Mouse (Mus musculus): ENCODE measurements around the gene Gm45716. TPM values are rescaled to one million over a fixed set of nuclear protein-coding genes. Genes with fewer than 3 reads are reported as not detected.
A peak's percentile ranks its signal among the peaks of the same experiment; 100 is the strongest.

Gene Gm45716
- total RNA-seq (2021), result 1 to 10 TPM; 3.9 to 4.9 TPM
- long read RNA-seq, experiment 1, partial matches to known transcripts, result 7 of 7 reads
- long read RNA-seq, experiment 1, other reads (novel, unspliced or antisense), result 0 of 7 reads
- long read RNA-seq, experiment 2, partial matches to known transcripts, result 4 of 4 reads
- long read RNA-seq, experiment 2, other reads (novel, unspliced or antisense), result 0 of 4 reads

DNA sequence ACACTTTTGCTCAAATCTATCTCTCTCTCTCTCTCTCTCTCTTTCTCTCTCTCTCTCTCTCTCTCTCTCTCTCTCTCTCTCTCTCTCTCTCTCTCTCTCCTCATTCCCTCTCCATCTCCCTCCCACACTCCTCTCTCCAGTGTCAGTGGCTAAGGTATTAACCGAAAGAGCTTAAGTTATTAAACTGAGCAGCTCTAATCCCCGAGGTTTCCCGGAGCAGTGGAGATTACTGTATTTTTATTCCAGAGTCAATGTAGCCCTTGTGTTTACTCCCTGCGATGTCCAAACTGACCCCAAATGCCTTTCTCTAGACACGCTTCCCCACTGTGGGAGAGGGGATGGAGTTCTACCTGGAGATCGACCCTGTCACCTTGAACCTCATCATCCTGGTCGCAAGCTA lies at the start of gene Gm45716:
TSS of gene Gm45716 (plus strand) at position 243 of the 400 bp plus-strand sequence.
- no peak for DNase-seq (ENCODE audit: low spot score in 2 of 2)

GRCm38 (mm10) chr11:90142393-90142792 lies 45.1 kb upstream of the Gm45716 start:
- peak in 1 of 2 experiments; percentile 18 for DNase-seq (ENCODE audit: low spot score in 2 of 2)

DNA sequence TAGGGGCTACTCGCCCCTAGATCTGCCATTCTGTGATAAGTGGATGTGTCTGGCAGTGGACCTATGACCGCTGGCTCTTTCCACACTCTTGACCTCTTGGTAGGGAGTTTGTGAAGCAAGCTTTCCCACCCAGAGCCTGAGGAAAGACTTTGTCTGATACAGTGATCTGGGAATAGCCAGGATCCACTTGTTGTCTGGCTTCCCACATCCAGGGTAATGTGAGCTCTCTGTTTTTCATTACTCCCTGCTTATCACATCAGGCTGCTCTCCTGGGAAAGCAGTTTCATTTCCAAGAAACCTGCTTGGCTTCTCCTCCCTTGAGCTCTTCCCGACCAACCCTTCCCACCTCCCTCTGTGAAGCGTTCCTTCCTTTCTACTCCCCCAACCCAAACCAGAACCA lies 44.5 kb upstream of the Gm45716 start:
- no peak for DNase-seq (ENCODE audit: low spot score in 2 of 2)

DNA sequence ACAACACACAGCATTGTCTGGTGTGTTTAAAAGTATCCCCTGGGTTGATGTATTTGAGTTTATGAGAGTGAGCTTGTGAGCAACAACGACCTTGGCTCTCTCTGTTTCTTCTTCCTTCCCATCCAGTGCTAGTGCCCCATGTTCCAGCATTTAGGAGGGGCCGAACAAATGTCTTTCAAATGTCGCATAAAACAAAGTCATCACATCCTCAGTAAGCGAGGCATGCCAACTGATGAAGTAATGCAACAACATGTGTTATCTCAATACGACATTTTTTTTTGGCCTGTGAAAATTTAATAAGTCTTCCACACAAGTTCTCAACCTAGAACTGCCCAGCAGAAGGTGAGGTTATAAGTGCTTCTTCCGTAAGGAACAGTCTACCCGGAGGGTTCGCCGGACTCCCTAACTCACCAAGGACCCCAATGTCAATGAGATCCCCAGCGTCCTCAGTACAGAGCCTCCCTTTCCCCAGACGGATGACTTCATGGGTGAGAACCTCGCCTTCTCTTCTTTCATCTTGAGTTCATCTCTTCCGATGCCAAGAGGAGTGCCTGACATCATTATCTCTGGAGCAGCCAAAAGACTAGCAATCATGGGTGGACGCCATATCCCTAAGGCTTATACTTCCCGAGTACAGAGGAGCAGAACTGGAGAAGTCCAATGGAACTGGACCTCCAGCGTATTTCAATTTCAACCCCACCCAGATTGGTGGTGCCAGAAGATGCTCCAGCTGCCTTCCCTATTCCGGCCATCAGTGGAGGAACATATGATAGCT lies 41.2 kb upstream of the Gm45716 start:
- no peak for DNase-seq (ENCODE audit: low spot score in 2 of 2)

DNA sequence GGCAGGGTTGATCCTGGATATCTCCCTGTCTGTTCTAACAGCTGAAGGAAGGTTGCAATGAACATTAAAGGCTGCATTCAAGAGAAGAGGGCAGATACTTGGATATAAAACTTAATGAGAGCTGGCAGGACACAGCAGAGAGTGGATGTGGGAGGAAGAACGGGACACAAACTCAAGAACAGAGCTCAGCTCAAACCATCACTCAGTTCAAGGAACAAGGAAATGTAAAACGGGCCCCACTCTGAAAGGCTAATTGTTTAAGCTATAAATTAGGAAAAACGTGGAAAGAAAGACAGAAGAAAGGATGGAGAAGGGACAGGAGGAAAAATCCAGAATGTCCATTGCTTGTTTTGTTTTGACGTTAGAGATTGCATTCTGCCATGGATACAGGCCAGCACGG lies 32.4 kb upstream of the Gm45716 start:
- no peak for DNase-seq (ENCODE audit: low spot score in 2 of 2)

GRCm38 (mm10) chr11:90155466-90155865 lies 32.0 kb upstream of the Gm45716 start:
- no peak for DNase-seq (ENCODE audit: low spot score in 2 of 2)

DNA sequence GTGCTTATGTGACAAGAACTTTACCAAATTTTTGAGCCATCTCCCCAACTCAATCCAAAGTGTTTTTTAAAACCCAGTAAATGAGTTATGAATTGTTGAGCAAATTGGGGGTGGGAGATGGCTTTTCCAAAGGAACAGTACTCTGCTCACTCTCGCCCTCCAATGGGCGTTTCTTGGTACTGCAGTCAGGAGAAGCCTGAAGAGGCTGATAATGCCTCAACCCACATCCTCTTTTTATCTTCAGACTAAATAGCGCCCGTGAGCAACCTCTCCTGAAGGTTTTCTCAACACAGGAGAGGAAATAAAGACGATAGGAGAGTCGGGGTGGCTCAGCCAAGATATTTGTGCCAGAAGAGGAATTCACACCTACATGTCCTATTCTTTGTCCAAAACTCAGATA lies 19.7 kb upstream of the Gm45716 start:
- no peak for DNase-seq (ENCODE audit: low spot score in 2 of 2)

DNA sequence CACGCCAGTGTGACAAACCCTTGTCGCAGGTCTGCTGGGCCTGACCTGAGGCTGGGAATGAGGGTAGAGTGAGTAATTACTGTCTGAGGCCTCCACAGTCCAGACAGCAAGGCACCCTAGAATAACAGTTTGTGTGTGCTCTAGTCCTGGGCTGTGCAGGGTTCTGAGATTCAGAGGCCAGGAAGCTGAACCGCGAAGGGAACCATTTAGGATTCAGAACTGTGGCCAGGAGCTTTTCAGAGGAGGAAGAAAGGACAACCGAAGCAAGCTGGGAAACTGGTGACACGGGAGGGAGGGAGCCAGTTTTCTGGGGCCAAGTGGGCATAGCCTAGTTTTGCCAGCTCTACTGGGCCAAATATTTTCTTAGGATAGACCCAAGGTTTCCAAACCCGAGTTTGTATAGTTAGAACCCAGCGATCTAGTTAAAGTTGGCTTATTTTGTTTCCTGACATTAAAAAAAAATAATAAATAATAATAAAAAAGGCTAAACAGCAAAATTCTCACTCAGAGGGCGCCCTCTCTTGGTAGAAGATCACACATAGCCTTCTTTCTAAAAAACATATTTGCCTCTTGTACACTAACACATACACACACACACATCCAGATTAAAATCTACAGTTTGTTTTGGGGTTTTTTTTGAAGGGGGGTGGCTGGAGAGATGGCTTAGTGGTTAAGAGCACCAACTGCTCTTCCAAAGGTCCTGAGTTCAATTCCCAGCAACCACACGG lies 19.0 kb upstream of the Gm45716 start:
- DNase-seq (ENCODE audit: low spot score in 2 of 2), result no peak

DNA sequence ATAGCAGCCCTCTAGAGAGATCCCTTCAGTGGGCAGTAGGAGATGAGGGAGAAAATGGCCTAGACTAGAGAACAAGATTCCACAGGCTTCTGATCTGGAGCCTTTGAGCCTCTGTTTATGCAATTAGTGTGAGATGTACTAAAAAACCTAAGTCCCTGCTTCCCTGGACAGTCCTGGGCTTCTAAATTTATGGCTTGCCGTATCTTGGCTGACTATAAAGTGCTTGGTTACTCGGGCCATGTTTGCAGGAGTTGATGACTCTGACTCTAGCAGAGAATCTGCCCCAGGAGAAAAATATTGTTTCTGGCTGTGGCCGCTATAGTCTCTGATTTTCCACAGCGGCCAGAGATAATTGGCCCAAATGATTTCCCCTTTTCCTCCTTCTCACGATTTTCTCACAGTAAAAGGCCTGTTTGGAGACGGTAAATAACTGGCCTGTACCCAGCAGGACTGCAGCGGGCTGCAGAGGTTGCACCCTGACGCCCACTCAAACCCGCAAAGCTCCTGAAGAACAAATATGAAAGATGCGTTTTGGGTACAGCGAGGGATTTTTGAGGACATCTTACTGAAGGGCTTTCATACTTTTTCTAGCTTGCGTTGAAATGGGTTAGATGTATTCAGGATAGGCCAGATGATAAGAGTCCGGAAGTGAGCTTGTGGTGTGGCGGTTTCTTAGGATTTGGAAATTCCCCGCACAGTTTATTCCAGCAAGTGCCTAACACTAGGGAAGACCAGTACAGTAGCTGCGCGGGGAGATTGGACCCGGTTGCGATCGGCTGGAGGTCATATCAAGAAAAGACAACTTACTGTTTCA lies 18.1 kb upstream of the Gm45716 start:
- no peak for DNase-seq (ENCODE audit: low spot score in 2 of 2)

DNA sequence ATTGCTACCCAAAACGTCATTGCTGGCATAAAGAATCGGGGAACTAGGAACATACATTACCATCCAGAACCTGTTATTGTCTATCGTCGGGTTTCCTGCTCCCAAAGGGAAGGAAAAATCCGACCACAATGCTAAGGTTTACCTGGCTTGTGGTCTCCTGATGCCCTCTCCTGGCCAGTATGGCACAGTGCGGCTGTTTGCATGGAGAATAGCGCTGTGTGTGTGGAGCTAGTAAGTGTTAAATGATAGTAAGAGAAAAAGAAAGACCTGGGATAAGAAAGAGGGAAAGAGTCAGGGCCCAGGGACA lies 17.5 kb upstream of the Gm45716 start:
- DNase-seq (ENCODE audit: low spot score in 2 of 2), result no peak

DNA sequence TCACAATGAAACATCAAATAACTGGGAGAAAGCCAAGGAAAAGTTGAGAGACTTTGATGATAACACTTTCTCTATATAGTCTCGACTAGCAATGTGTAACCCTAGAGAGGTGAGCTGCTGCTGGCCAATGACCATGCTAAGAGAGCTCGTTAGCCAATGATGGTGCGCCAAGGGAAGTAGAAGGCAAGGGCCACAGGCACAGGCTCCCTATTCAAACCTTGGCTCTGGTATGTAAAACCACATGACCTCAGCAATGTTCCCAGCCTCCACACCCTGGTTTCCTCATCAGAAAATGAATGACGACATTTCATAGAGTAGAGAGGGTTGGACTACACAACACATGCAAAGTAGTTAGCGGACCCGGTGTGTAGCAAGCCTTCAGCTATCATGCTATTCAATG lies 15.2 kb upstream of the Gm45716 start:
- DNase-seq (ENCODE audit: low spot score in 2 of 2), result no peak

- DNase-seq (ENCODE audit: low spot score in 2 of 2), result no peak
Observed at GRCm38 (mm10) chr11:90175634-90176300, 11.7 kb upstream of the Gm45716 start.

DNA sequence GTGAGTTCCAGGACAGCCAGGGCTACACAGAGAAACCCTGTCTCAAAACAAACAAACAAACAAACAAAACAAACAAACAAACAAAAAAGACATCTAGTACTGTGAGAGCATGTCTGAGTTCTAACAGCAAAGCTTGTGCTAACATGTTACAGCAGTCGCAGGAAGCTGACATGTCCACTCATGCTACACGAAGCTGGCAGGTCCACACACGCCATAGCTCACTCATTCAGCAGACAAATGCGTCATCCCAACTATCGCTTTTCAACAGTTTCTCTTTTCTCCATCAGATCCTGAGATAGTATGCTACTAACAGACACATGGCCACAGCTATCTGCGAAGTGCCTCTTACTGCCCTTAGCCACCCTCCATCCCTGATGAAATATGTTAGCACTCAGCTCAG lies 10.1 kb upstream of the Gm45716 start:
- DNase-seq (ENCODE audit: low spot score in 2 of 2), result no peak

DNA sequence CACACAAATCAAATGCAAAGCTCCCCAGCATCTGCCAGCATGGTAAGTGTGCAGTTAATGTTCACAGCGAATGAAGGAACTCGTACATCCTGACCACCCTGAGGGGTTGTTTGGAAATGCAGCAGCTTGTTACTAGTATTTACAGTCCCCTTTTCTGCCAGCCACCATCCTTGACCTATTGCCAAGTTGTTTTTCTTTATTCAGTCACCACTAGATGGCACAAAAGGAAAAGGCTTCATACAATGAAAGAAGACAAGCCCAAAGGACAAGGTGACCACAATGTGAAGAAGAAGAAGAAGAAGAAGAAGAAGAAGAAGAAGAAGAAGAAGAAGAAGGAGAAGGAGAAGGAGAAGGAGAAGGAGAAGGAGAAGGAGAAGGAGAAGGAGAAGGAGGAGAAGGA lies 4.1 kb upstream of the Gm45716 start:
- DNase-seq (ENCODE audit: low spot score in 2 of 2), result no peak

GRCm38 (mm10) chr11:90184756-90185155 lies 2.7 kb upstream of the Gm45716 start:
- DNase-seq (ENCODE audit: low spot score in 2 of 2), result no peak

DNA sequence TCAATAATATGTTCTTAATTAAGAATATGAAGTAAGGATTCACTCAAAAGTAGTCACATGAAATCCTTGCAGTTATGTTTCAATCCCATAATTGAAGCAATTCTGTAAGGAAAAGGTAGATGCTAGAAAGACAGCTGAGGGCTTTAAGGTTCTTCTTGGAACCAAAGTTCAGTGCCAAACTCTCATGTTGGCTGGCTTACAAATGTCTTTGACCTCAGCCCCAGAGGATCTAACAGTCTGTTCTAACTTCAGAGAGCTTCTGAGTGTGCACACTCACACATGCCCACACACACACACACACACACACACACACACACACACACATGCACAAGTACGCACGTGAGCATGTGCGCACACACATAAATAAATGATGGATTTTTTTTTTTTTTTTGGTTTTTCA lies 2.7 kb downstream of the Gm45716 start:
- no peak for DNase-seq (ENCODE audit: low spot score in 2 of 2)

- no peak for DNase-seq (ENCODE audit: low spot score in 2 of 2)
Observed at GRCm38 (mm10) chr11:90194946-90195345, 7.5 kb downstream of the Gm45716 start.

DNA sequence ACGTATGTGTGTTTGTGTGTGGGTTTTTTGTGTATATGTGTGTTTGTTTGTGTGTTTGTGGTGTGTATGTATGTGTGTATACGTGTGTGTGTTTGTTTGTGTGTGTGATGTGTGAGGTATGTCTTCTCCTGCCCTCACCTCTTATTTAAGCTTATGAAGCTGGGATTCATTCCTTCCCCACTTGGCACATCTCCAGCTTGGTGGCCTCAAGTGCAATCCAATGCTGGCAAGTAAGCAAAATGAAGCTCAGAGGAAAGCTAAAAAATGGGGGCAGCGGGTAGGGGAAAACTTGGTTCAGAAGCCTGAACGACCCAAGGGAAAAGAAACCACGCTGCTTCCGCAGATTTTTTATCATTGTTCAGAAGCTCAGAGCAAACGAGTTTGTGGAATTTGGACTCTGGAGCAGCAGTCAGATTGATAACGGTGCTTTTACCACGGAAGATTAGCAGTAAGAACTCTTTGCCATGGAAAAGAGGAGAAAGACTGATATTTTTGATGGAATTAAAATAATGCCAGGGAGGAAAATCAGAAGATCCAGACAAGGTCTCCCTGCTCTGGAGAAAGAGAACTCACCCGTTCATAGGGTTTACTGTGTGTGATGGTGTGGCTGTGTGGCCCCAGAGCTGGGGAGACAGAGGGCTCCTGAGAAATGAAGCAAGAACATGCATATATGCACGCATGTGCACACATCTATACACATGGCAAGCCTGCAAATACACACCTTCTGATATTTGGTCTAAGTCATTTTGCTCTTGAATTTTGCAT lies 8.5 kb downstream of the Gm45716 start:
- DNase-seq (ENCODE audit: low spot score in 2 of 2), result no peak

GRCm38 (mm10) chr11:90196521-90197215 lies 9.2 kb downstream of the Gm45716 start:
- DNase-seq (ENCODE audit: low spot score in 2 of 2), result no peak

DNA sequence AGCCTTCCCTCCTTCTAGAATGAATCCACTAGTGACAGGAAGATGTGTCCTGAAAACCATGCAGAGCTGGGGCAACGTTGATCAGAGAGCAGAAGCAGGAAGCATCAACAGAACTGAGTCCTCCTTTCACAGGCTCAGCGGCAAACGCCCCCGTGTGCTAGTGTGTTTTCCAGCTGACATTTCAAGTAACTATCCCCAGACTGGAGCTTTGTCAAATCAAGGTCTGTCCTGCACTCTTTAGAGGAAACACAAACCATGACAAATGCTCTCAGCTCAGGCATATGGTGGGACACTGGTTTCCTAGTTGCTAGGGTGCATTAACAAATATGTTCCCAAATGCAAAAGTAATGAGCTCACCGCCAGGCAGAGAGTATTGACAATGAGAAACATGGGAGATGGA lies 10.6 kb downstream of the Gm45716 start:
- DNase-seq (ENCODE audit: low spot score in 2 of 2), result no peak
